Mouse (Mus musculus) embryonic facial prominence, embryonic 12.5 days (tissue): ENCODE results near the gene Napa. TPM values are rescaled to one million over a fixed set of nuclear protein-coding genes. Genes with fewer than 3 reads are reported as not detected.
A peak's percentile ranks its signal among the peaks of the same experiment; 100 is the strongest.

Source experiments
- ATAC-seq: fragments of 200-750 bp; cut with Nextera tagmentation; 2 replicates; pipeline ENCODE4 v1.8.0; 2017; ENCODE audit not compliant: insufficient number of reproducible peaks, insufficient read depth, low FRiP score, low TSS enrichment
- H3K27ac ChIP-seq: fragments of 300-500 bp; sonication (generic); 2 replicates; pipeline ENCODE4 v1.5.1; 2016; ENCODE audit warnings: mild to moderate bottlenecking
- H3K27me3 ChIP-seq: fragments of 300-500 bp; sonication (generic); 2 replicates; pipeline ENCODE4 v1.6.1; 2016; ENCODE audit warnings: mild to moderate bottlenecking, moderate library complexity
- H3K36me3 ChIP-seq: fragments of 300-500 bp; sonication (generic); 2 replicates; pipeline ENCODE4 v1.6.1; 2016; ENCODE audit warnings: mild to moderate bottlenecking
- H3K4me1 ChIP-seq: fragments of 300-500 bp; sonication (generic); 2 replicates; pipeline ENCODE4 v1.6.1; 2016
- H3K4me2 ChIP-seq: fragments of 300-500 bp; sonication (generic); replicated peaks from 2 replicates; pipeline ENCODE4 v1.6.1; 2016; ENCODE audit warnings: mild to moderate bottlenecking, moderate library complexity
- H3K4me3 ChIP-seq: fragments of 300-500 bp; sonication (generic); 2 replicates; pipeline ENCODE4 v1.5.1; 2016; ENCODE audit warnings: mild to moderate bottlenecking
- H3K9ac ChIP-seq: fragments of 300-500 bp; sonication (generic); 2 replicates; pipeline ENCODE4 v1.6.1; 2016; ENCODE audit warnings: mild to moderate bottlenecking, moderate library complexity
- H3K9me3 ChIP-seq: fragments of 300-500 bp; sonication (generic); 2 replicates; pipeline ENCODE4 v1.6.1; 2016; ENCODE audit warnings: mild to moderate bottlenecking, moderate library complexity
- WGBS: fragments of 180-500 bp; shearing (Covaris S2); methylation state at CpG from one replicate; pipeline ENCODE4 v1.1.7; 2016; 5-methylcytosine and 5-hydroxymethylcytosine counted together
- polyA plus RNA-seq: library from polyadenylated mRNA; unstranded; fragments of >200 nt; fragmentation: Nextera tagmentation; extraction: Ambion mirVana; gene quantifications from 2 replicates; pipeline ENCODE4 v1.2.1, GENCODE M21; 2016

Napa gene
- polyA plus RNA-seq = 206 and 217 TPM in 2 replicates

DNA sequence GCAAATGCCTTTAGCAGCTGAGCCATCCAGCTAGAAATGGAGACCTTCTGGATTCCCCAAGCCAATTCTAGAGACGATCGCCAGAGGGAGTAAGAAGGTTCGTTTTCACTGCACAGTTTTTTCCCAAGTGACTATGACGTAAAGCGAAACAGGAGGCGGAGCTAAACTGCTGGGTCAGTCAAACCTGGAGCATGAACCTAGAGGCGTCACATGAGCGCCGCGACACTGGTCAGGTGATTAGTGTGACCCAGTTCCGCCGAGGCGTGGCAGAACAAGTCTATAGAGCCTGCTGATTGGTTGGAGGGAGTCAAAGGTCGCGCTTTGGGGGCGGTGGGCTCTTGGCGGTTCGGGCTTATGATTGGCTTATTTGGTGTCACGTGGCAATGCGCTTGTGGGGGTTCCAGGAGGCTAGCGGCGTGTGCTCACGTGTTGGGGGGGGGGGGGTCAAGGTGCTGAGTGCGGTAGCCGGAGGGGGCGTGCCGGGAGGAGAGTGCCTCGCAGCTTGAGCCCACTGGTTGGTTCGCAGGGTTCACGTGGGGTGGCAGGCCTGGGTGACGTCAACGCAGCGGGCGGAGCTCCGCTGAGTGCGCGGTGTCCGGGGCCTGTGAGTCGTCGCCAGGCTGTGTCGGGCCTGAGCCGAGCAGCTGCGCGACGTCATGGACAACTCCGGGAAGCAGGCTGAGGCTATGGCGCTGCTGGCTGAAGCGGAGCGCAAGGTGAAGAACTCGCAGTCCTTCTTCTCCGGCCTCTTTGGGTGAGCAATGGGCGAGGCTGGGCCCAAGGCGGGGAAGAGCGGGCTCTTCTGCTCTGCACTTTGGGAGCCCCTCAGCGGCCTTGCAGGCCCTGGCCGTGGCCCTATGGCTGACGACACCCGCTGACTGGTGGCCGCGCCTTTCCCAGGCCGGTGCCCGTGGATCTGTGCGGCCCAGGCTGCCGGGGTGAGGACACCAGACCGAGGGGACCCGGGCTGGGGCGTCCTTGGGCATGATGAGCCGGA, at the start of gene Napa:
TSS of gene Napa (plus strand) at position 438 of the 997 bp plus-strand sequence.
- Histone ChIP-seq H3K36me3 (peaks cover 20% of the 10 kb centered on the region), H3K4me2 (peak within 1 kb of the TSS; percentile 94), H3K4me1 (peaks cover 25% of the 10 kb centered on the region), H3K9me3 (no peaks in the 10 kb centered on the region), H3K4me3 (peak within 1 kb of the TSS; percentile 100), H3K27ac (peak within 1 kb of the TSS; percentile 67), H3K27me3 (no peaks in the 10 kb centered on the region), H3K9ac (peak within 1 kb of the TSS; percentile 99)
- ATAC-seq = peak; percentile 98
- WGBS = under 1% methylated on average over 68 of the region's 68 CpGs

DNA sequence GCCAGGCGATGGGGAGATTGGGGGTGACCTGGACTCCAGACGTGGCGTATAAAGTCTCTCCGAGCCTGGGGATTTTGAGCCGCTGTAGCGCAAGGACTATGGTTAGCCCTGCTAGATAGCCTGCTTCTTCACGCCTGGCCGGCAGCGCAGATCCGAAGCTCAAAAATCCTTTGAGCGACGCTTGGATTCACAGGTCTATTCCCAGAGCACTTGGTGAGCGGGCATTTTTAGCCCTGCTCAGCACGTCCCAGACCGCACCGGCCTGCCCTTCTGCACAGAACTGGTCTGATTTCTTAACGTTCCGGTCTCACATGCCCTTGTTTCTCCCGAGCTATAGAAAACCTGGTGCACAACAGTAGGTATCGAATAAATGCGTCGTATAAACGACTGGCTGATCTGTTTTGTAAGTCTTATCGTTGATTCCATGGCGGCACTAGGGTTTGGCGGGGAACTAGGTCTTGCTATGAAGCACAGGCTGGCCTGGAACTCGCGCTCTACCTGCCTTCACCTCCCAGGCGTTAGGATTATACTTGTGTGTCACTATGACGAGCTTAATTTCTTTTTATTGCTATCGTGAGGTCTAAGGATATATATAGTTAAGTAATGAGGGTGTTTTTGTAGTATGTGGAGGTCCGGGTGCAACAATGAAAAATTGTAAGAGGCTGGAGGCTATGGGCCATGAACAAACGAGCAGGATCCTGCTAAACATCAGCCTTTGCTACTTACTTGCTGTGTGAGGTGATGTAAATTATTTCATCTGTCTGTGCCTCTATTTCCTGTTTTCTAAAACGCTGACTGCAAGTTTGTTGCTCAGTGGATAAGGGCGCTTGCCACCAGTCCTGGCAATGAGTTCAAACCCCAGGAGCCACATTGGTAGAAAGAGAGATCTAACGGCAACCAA, 49.3 kb upstream of the Napa start:
- Histone ChIP-seq H3K9ac (peak overlapping the region; percentile 87), H3K27ac (peak overlapping the region; percentile 84), H3K9me3 (no peaks in the 10 kb centered on the region), H3K4me1 (peaks cover 48% of the 10 kb centered on the region), H3K4me2 (peak overlapping the region; percentile 81), H3K27me3 (no peaks in the 10 kb centered on the region), H3K36me3 (no peaks in the 10 kb centered on the region), H3K4me3 (peak overlapping the region; percentile 94)
- WGBS = 9% methylated on average over 36 of the region's 36 CpGs
- ATAC-seq = no peak

DNA sequence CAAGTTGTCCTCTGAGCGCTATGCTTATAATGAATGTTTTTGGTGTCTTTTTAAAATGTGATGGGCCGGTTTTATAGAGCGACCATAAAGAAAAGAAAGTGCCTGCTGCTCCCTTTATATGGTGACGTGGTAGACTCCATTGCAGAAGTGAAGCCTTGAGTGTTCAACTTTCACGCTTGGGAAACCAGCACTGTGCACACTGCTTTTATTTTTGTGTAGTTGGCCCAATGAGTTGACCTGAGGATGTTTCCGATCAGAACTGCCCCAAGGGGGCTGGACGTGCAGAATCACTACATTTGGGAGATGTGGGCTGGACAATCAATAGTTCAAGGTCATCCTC, 48.7 kb upstream of the Napa start:
- Histone ChIP-seq H3K9me3 (no peaks in the 10 kb centered on the region), H3K4me2 (peak overlapping the region; percentile 81), H3K9ac (peak overlapping the region; percentile 87), H3K4me3 (peak overlapping the region; percentile 94), H3K4me1 (peaks cover 42% of the 10 kb centered on the region), H3K27ac (no peak overlapping the region), H3K36me3 (no peaks in the 10 kb centered on the region), H3K27me3 (no peaks in the 10 kb centered on the region)
- 77% methylated on average over 7 of the region's 7 CpGs for WGBS
- no peak for ATAC-seq

DNA sequence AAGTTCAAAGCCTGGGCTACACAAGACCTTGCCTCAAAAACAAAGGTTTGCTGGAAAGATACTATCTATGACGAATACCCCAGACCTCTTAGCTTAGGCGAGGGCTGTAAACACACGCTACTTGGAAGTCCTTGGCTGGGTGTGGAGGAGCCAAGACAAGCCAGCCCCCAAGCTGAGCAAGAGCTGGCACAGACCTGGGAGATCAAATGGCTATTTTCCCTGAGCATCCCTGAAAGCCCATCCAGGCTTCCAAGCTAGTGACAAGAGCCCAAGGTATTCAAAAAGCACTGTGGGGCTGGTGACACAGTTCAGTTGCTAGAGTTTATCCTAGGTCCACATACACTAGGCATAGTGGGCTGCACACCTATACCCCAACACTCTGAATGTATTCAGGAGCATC, 47.7 kb upstream of the Napa start:
- no peaks in the 10 kb centered on the region for H3K36me3 ChIP-seq
- H3K9ac ChIP-seq = no peak overlapping the region
- peaks cover 31% of the 10 kb centered on the region for H3K4me1 ChIP-seq
- H3K27me3 ChIP-seq = no peaks in the 10 kb centered on the region
- no peaks in the 10 kb centered on the region for H3K9me3 ChIP-seq
- ATAC-seq = no peak
- H3K4me2 ChIP-seq = no peak overlapping the region
- no peak overlapping the region for H3K4me3 ChIP-seq
- WGBS = 96% methylated on average over 3 of the region's 3 CpGs
- no peak overlapping the region for H3K27ac ChIP-seq

DNA sequence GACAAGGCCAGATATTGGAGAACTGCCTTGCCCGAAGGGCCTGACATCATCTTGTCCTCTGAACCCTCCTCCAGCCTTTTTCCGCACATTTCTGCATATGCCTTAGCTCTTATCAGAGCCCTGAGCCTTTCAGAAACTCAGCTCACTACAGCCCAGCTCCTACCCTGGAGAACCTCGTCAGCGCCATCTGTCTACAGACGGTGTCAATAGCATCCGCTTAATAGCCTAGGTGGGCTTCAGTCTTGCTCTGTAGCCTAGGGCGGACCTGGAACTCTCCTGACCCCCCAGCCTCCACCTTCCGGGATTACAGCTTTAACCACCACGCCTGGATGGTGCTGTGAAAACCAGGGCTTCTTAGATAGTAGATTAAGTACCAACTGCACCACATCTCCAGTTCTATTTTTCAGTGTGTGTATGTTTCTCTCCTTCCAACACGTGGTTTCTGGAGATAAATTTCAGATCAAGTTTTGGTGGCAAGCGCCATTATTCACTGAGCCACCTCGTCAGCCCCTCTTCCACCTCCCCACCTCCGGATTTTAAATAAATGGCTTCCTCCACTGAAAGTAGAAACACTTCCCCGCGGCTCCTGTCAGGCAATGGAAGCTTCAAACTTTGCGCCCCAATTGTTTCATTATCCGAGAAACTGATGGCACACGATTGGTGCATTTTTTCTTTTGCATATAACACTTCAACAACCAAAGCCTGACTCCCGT, 46.2 kb upstream of the Napa start:
- WGBS = 6% methylated on average over 19 of the region's 19 CpGs

DNA sequence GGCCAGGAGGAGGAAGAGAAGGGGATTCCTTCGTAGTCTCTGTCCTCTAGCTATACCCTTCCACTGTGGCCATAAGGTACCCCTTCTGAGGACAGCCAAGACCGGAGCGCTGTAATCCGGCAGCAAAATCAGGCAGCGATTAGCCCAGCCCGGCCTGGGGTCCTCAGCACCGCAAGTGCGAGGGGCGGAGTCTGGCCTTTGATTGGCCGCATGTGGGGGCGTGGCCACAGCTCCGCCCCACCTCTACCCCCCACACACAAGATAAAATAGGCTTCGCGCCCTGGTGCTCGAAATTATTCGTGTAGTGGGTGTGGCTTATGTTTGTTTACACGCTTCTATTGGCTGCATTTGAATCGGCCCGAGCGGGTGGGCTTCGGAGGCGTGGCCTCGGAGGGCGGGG, 45.6 kb upstream of the Napa start:
- Histone ChIP-seq H3K9me3 (no peaks in the 10 kb centered on the region), H3K4me2 (peak overlapping the region; percentile 64), H3K27me3 (no peaks in the 10 kb centered on the region), H3K9ac (peak overlapping the region; percentile 63), H3K36me3 (no peaks in the 10 kb centered on the region), H3K4me3 (peak overlapping the region; percentile 44), H3K4me1 (peaks cover 25% of the 10 kb centered on the region), H3K27ac (peak overlapping the region; percentile 83)
- WGBS = under 1% methylated on average over 24 of the region's 24 CpGs
- peak; percentile 79 for ATAC-seq

More for the DNA sequence above, 46.2 kb upstream of the Napa start:
- H3K36me3 ChIP-seq = no peaks in the 10 kb centered on the region
- peak overlapping the region; percentile 83 for H3K27ac ChIP-seq
- H3K27me3 ChIP-seq = no peaks in the 10 kb centered on the region
- H3K9me3 ChIP-seq = no peaks in the 10 kb centered on the region
- H3K4me1 ChIP-seq = peaks cover 25% of the 10 kb centered on the region
- ATAC-seq = no peak
- peak overlapping the region; percentile 44 for H3K4me3 ChIP-seq
- H3K4me2 ChIP-seq = peak overlapping the region; percentile 64
- peak overlapping the region; percentile 63 for H3K9ac ChIP-seq

DNA sequence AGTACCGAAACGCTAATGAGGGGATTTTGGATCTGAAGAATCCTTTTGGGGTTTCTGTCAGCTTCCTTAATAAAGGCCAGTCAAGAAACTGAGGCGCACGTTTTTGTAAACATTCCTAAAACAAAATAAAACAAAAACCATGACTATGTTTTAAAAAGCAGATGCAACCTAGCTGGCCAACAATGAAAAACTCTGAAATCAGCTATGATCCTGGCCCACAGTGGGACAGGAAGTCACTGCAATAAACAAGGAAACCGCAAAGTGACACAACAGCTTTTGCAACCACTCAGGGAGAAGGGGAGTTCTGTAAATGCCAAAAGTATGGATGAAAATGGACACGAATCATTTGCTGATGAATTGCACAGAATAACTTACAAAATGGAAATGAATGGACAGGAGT, 45.2 kb upstream of the Napa start:
- no peak for ATAC-seq
- H3K27ac ChIP-seq = no peak overlapping the region
- peak overlapping the region; percentile 44 for H3K4me3 ChIP-seq
- H3K9ac ChIP-seq = no peak overlapping the region; the same call in 1 of the 2 replicates
- 14% methylated on average over 6 of the region's 6 CpGs for WGBS
- peaks cover 25% of the 10 kb centered on the region for H3K4me1 ChIP-seq
- H3K27me3 ChIP-seq = no peaks in the 10 kb centered on the region
- H3K36me3 ChIP-seq = no peaks in the 10 kb centered on the region
- H3K4me2 ChIP-seq = peak overlapping the region; percentile 64
- no peaks in the 10 kb centered on the region for H3K9me3 ChIP-seq

DNA sequence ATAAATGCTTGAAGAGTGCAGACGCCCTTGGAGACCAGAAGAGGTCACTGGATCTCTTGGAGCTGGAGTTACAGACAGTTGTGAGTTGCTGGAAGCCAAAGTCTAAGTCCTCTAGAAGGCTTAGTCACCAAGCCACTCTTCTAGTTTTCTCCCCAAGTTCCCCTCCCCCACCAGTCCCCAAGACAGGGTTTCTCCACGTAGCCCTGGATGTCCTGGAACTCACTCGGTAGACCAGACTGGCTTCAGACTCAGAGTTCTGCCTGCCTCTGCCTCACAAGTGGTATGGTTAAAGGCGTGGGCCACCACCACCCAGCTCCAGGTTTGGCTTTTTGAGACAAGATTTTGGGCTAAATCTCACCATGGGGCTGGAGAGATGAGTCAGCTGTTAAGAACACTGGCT, 43.3 kb upstream of the Napa start:
- Histone ChIP-seq H3K27ac (no peak overlapping the region), H3K4me2 (no peak overlapping the region), H3K4me1 (peaks cover 14% of the 10 kb centered on the region; the same call in 1 of the 2 replicates), H3K9me3 (no peaks in the 10 kb centered on the region), H3K27me3 (no peaks in the 10 kb centered on the region), H3K36me3 (no peaks in the 10 kb centered on the region), H3K4me3 (no peak overlapping the region), H3K9ac (no peak overlapping the region)
- ATAC-seq = no peak
- 57% methylated on average over 4 of the region's 4 CpGs for WGBS

DNA sequence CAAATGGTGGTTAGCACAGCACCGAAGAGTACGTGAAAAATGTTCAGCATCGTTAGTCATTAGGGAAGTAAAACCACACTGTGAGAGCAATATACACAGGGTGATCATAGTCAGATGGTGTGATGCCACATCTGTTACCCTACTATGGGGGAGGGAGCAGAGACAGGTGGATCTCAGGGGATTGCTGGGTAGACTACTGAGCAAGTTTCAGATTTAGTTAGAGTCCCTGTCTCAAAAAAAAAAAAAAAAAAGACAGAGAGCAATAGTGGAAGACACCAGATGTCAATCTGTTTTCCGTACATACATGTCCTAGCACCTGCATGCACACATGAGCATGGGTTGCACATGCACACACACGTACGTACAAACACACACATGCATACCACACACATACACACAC, 42.6 kb upstream of the Napa start:
- no peak overlapping the region for H3K4me3 ChIP-seq
- H3K9ac ChIP-seq = no peak overlapping the region
- H3K36me3 ChIP-seq = no peaks in the 10 kb centered on the region
- H3K27ac ChIP-seq = no peak overlapping the region
- H3K9me3 ChIP-seq = no peaks in the 10 kb centered on the region
- no peak overlapping the region for H3K4me2 ChIP-seq
- H3K27me3 ChIP-seq = no peaks in the 10 kb centered on the region
- no peak for ATAC-seq
- WGBS = 91% methylated on average over 6 of the region's 6 CpGs
- H3K4me1 ChIP-seq = peaks cover 7% of the 10 kb centered on the region; the same call in 1 of the 2 replicates

DNA sequence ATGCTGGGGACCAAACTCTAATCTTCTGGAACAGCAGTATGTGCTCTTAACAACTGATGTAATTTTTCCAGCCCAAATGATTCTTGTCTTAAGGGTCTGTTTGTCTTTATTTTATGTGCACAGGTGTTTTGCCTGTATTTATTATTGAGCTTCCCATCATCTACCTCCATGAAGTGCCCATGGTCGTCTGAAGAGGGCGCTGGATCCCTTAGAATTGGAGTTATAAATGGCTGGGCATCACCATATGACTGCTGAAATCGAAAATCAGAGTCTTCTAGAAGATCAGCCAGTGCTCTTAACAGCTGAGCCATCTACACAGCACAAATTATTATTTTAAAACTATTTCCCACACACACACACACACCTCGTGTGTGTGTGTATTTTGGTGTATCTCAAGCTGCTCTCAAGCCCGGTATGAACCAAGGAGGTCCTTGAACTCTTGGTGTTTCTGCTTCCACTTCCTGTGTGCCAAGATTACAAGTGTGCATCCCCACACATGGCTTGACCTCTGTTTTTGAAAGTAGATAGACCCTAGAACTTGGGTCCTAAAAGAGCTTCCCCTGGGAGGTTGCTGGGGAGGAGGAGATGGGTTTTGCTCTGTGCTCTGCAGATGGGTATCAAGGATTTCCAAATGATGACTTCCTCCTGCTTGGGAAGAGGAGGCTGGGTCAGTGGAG, 41.7 kb upstream of the Napa start:
- 0 out of 2 replicates have a peak, but pooled peaks cover 5% of the 10 kb centered on the region for H3K9me3 ChIP-seq

More for the DNA sequence above, 41.7 kb upstream of the Napa start:
- ATAC-seq = no peak
- no peak overlapping the region for H3K4me2 ChIP-seq
- no peak overlapping the region for H3K27ac ChIP-seq
- 0 out of 2 replicates have a peak, but pooled peaks cover 5% of the 10 kb centered on the region for H3K4me1 ChIP-seq
- no peaks in the 10 kb centered on the region for H3K36me3 ChIP-seq
- peaks cover 9% of the 10 kb centered on the region for H3K27me3 ChIP-seq
- H3K9ac ChIP-seq = no peak overlapping the region
- H3K4me3 ChIP-seq = no peak overlapping the region
- WGBS = 21% methylated on average over 5 of the region's 5 CpGs
